Mouse (Mus musculus) embryonic fibroblast, embryonic 13.5 days (primary cell): ENCODE measurements at regions not wholly inside any gene's neighbourhood (a gene's known extent, or its start where the extent isn't known, plus 50 kb on each side); places are given as distances from the start of the nearest gene placed in this dataset.

ENCODE experiments used
- CTCF ChIP-seq: IDR thresholded peaks from 2 replicates; pipeline ENCODE4 v1.5.1; 2011; ENCODE audit warnings: mild to moderate bottlenecking, control low read depth, low read length, moderate library complexity, borderline replicate concordance; ENCODE audit not compliant: insufficient read depth
- POLR2A ChIP-seq: IDR thresholded peaks from 2 replicates; pipeline ENCODE4 v1.6.1; 2011; ENCODE audit warnings: low read depth, mild to moderate bottlenecking, control low read depth, low read length, moderate library complexity

GRCm38 (mm10) chr9:101421136-101421535, 169.5 kb upstream of the Ppp2r3a start:
- no peak for TF ChIP-seq CTCF
- no peak for TF ChIP-seq POLR2A
